Comparison of ENCODE assay signal across 16 mouse cellular contexts in the genomic region with DNA sequence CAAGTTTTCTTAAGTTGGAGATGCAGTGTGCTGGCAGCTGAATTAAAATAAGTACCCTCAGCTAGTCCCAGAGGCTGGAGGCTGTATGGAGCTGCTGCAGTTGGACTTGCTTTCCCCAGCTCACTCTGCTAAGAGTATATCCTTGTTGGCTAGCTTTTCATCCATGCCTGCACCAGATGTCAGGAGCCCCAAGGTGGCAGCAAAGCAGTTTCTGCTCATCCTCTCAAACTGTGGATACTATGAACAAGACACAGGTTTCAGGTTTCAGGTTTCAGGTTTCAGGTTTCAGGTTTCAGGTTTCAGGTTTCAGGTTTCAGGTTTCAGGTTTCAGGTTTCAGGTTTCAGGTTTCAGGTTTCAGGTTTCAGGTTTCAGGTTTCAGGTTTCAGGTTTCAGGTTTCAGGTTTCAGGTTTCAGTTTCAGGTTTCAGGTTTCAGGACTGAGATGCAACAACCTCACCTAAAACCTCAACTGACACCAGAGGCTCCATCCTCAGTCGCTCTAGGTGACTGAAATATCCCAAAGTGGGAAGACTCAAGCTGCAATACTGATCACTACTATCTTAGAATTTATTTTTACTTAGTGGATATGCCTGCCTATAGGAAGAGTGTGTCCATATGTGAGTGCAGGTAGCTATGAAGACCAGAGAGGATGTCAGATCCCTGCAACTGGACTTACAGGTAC.
DNase-seq lines count a peak whose midpoint lies in the region; ATAC-seq and TF ChIP-seq lines count a peak whose summit lies in the region.
"Had no signal": no experiment of that assay in that cellular context is flagged by ENCODE, and none has a peak within 500 bp of the region (broad histone marks: within the 10 kb centered on the region; RNA-seq: fewer than 3 reads in every experiment).

No protein-coding gene starts in this region.

- H3K4me2 ChIP-seq in kidney, embryonic 16.5 days (replicated peaks; ENCODE audit: low read depth, low read length) = no peak overlapping the region
- H3K4me2 ChIP-seq: liver, embryonic 13.5 days had no signal

- no peak overlapping the region for H3K4me3 ChIP-seq in kidney, embryonic 16.5 days (ENCODE audit: low read length)
- no peak overlapping the region for H3K4me3 ChIP-seq in E14TG2a.4 (replicated peaks; ENCODE audit: low read length)
- no peak overlapping the region for H3K4me3 ChIP-seq in embryonic facial prominence, embryonic 10.5 days
- H3K4me3 ChIP-seq: hindbrain, embryonic 10.5 days; liver, embryonic 13.5 days; megakaryocyte, embryonic 14.5 days had no signal

- 71% methylated on average over 1 of the region's 1 CpGs for WGBS in kidney, embryonic 16.5 days
- WGBS in embryonic facial prominence, embryonic 10.5 days = 77% methylated on average over 1 of the region's 1 CpGs

- H3K27me3 ChIP-seq in kidney, embryonic 16.5 days (ENCODE audit: insufficient read depth, low read length) = no peaks in the 10 kb centered on the region
- H3K27me3 ChIP-seq in E14TG2a.4 (ENCODE audit: insufficient read depth, low read length) = no peaks in the 10 kb centered on the region
- H3K27me3 ChIP-seq in embryonic facial prominence, embryonic 10.5 days (replicated peaks; ENCODE audit: low read depth, poor library complexity, severe bottlenecking) = no peaks in the 10 kb centered on the region
- H3K27me3 ChIP-seq: liver, embryonic 13.5 days; megakaryocyte, embryonic 14.5 days had no signal

- H3K36me3 ChIP-seq in kidney, embryonic 16.5 days (ENCODE audit: insufficient read depth, low read length) = no peaks in the 10 kb centered on the region
- no peaks in the 10 kb centered on the region for H3K36me3 ChIP-seq in E14TG2a.4 (ENCODE audit: insufficient read depth, low read length)
- no peaks in the 10 kb centered on the region for H3K36me3 ChIP-seq in embryonic facial prominence, embryonic 10.5 days (replicated peaks)
- H3K36me3 ChIP-seq: hindbrain, embryonic 10.5 days; liver, embryonic 13.5 days had no signal

- TF ChIP-seq CTCF in E14TG2a.4 (conservative IDR thresholded peaks at IDR 0.05; ENCODE audit: low read length) = peak; percentile 43

- 0 out of 2 replicates have a peak, but pooled peaks cover 3% of the 10 kb centered on the region for H3K9me3 ChIP-seq in kidney, embryonic 16.5 days (ENCODE audit: low read length)
- no peaks in the 10 kb centered on the region for H3K9me3 ChIP-seq in E14TG2a.4 (ENCODE audit: low read length)
- H3K9me3 ChIP-seq in embryonic facial prominence, embryonic 10.5 days = no peaks in the 10 kb centered on the region
- H3K9me3 ChIP-seq: hindbrain, embryonic 10.5 days; liver, embryonic 13.5 days had no signal

- H3K9ac ChIP-seq in kidney, embryonic 16.5 days (replicated peaks; ENCODE audit: low read length) = no peak overlapping the region
- H3K9ac ChIP-seq: liver, embryonic 13.5 days had no signal

- no peak for DNase-seq in kidney, postnatal 25 days
- peak; percentile 11 for DNase-seq in NIH3T3 (ENCODE audit: low read depth)
- DNase-seq in embryonic facial prominence, embryonic 10.5 days (ENCODE audit: low spot score) = peak; percentile 25
- no peak for DNase-seq in ovary, postnatal 36 days (ENCODE audit: low spot score)
- DNase-seq in testis, postnatal 10 days (ENCODE audit: low spot score) = no peak
- DNase-seq: cerebellum, adult 9-10 months; kidney, adult 2 months; liver, embryonic 13.5 days; right cerebral cortex, postnatal 14 days; thymus, postnatal 14 days had no signal

- 0 out of 2 replicates have a peak, but pooled peaks have one; percentile 27 for ATAC-seq in kidney, embryonic 16.5 days (ENCODE audit: low FRiP score, low TSS enrichment)
- ATAC-seq: forebrain, embryonic 16.5 days; lung, postnatal 0 days had no signal

- no peak overlapping the region for H3K27ac ChIP-seq in kidney, embryonic 16.5 days (ENCODE audit: low read length)
- no peak overlapping the region for H3K27ac ChIP-seq in embryonic facial prominence, embryonic 10.5 days (replicated peaks)
- H3K27ac ChIP-seq: hindbrain, embryonic 10.5 days; liver, embryonic 13.5 days had no signal

- H3K4me1 ChIP-seq in kidney, embryonic 16.5 days (ENCODE audit: insufficient read depth, low read length) = no peaks in the 10 kb centered on the region
- H3K4me1 ChIP-seq in E14TG2a.4 (replicated peaks; ENCODE audit: low read depth, low read length) = peaks cover 7% of the 10 kb centered on the region
- H3K4me1 ChIP-seq in embryonic facial prominence, embryonic 10.5 days = no peaks in the 10 kb centered on the region
- H3K4me1 ChIP-seq: hindbrain, embryonic 10.5 days; liver, embryonic 13.5 days; megakaryocyte, embryonic 14.5 days had no signal

Comparison
In these comparisons a context has a peak if more than half of its experiments do, and no peak if none do; other contexts are left out.
1. DNase-seq: peak in NIH3T3 (single experiment) and embryonic facial prominence, embryonic 10.5 days (single experiment); none in kidney, postnatal 25 days (0 of 2), ovary, postnatal 36 days (single experiment) and testis, postnatal 10 days (single experiment).